Mouse (Mus musculus) ES-E14 (cell line): Measurements from ENCODE around the gene Ankfy1. TPM values are rescaled to one million over a fixed set of nuclear protein-coding genes. Genes with fewer than 3 reads are reported as not detected.

ENCODE experiments used
- DNase-seq: peaks from one replicate; pipeline ENCODE4 v3.0.0-alpha.2; 2013; ENCODE audit warnings: low read depth, low spot score
- H3K27ac ChIP-seq: 2 replicates; pipeline ENCODE4 v1.5.1; 2012; ENCODE audit warnings: low read depth, mild to moderate bottlenecking, low read length, moderate library complexity, mixed read lengths; ENCODE audit not compliant: poor library complexity, insufficient read depth, severe bottlenecking
- H3K36me3 ChIP-seq: 2 replicates; pipeline ENCODE4 v1.6.1; 2012; ENCODE audit warnings: mild to moderate bottlenecking, low read length, moderate library complexity, mixed read lengths; ENCODE audit not compliant: control insufficient read depth, poor library complexity, insufficient read depth, severe bottlenecking
- H3K4me1 ChIP-seq, 2 experiments: fragments of 150-350 bp in 1 of 2; sonication (generic) in 1 of 2; 2 replicates each; pipeline ENCODE4 v1.6.1; 2012; ENCODE audit warnings: low read length in 2 of 2, mild to moderate bottlenecking in 1 of 2, mixed read lengths in 1 of 2; ENCODE audit not compliant: control insufficient read depth in 2 of 2, insufficient read depth in 2 of 2, poor library complexity in 1 of 2
- H3K4me3 ChIP-seq, 2 experiments: fragments of 150-350 bp in 1 of 2; sonication (generic) in 1 of 2; 2 replicates each; pipeline ENCODE4 v1.5.1; 2012; ENCODE audit warnings: low read length in 2 of 2, low read depth in 1 of 2, mild to moderate bottlenecking in 1 of 2, mixed read lengths in 1 of 2; ENCODE audit not compliant: insufficient read depth in 1 of 2, poor library complexity in 1 of 2, severe bottlenecking in 1 of 2
- H3K9ac ChIP-seq: 2 replicates; pipeline ENCODE4 v1.6.1; 2012; ENCODE audit warnings: low read depth, mild to moderate bottlenecking, low read length, mixed read lengths; ENCODE audit not compliant: poor library complexity, insufficient read depth, severe bottlenecking
- H3K9me3 ChIP-seq: fragments of 150-350 bp; sonication (generic); 2 replicates; pipeline ENCODE4 v1.6.1; 2012; ENCODE audit warnings: low read depth, mild to moderate bottlenecking, low read length; ENCODE audit not compliant: control insufficient read depth, insufficient read depth
- CHD2 ChIP-seq: IDR thresholded peaks from 2 replicates; pipeline ENCODE4 v1.6.1; 2014; ENCODE audit warnings: mild to moderate bottlenecking, low read depth, low read length, inconsistent platforms
- HCFC1 ChIP-seq: IDR thresholded peaks from 2 replicates; pipeline ENCODE4 v1.6.1; 2012; ENCODE audit warnings: low read length, inconsistent platforms, borderline replicate concordance; ENCODE audit not compliant: insufficient read depth
- MAFK ChIP-seq: IDR thresholded peaks from 2 replicates; pipeline ENCODE4 v1.6.1; 2014; ENCODE audit warnings: mild to moderate bottlenecking, low read depth, low read length, inconsistent platforms; ENCODE audit not compliant: insufficient read depth
- ZC3H11A ChIP-seq: IDR thresholded peaks from 2 replicates; pipeline ENCODE4 v1.6.1; 2012; ENCODE audit warnings: low read depth, mild to moderate bottlenecking, inconsistent platforms, low read length, borderline replicate concordance
- ZNF384 ChIP-seq: IDR thresholded peaks from 2 replicates; pipeline ENCODE4 v1.6.1; 2012; ENCODE audit warnings: low read depth, low read length, inconsistent platforms
- in situ Hi-C, 2 experiments: fragments of 600-800 bp; cut with MboI; formaldehyde crosslinking; loops; one replicate each; pipeline ENCODE4 v1.15.1; 2025; ENCODE audit warnings: low sequenced_read_pairs in 2 of 2, inconsistent platforms in 1 of 2; ENCODE audit not compliant: unreplicated experiment in 2 of 2
- total RNA-seq: library from RNA; depleted of rRNA; stranded (reverse); fragments of 300-350 nt; gene quantifications from 2 replicates; pipeline ENCODE4 v1.2.3, GENCODE M21; 2012

Ankfy1 gene
- total RNA-seq, 1 experiment = 31.5 TPM

- Histone ChIP-seq H3K4me1 (no peaks in the 10 kb centered on the region), H3K4me3 (no peak overlapping the region), H3K36me3 (no peaks in the 10 kb centered on the region), H3K9me3 (no peaks in the 10 kb centered on the region), H3K27ac (no peak overlapping the region), H3K9ac (no peak overlapping the region)
- TF ChIP-seq ZC3H11A = no peak
- TF ChIP-seq MAFK = no peak
- no peak for TF ChIP-seq HCFC1
- TF ChIP-seq CHD2 = no peak
- no peak for TF ChIP-seq ZNF384
- no peak for DNase-seq
- in situ Hi-C loops = no loop called here
Observed at GRCm38 (mm10) chr11:72723165-72723564, 33.4 kb downstream of the Ankfy1 start.

- Histone ChIP-seq H3K36me3 (no peaks in the 10 kb centered on the region), H3K4me3 (no peak overlapping the region), H3K9ac (no peak overlapping the region), H3K9me3 (no peaks in the 10 kb centered on the region), H3K4me1 (no peaks in the 10 kb centered on the region), H3K27ac (no peak overlapping the region)
- TF ChIP-seq ZNF384 (no peak), ZC3H11A (no peak), CHD2 (no peak), MAFK (no peak), HCFC1 (no peak)
- in situ Hi-C loops = no loop called here
- no peak for DNase-seq
Observed at GRCm38 (mm10) chr11:72723871-72724270, 34.1 kb downstream of the Ankfy1 start.

DNA sequence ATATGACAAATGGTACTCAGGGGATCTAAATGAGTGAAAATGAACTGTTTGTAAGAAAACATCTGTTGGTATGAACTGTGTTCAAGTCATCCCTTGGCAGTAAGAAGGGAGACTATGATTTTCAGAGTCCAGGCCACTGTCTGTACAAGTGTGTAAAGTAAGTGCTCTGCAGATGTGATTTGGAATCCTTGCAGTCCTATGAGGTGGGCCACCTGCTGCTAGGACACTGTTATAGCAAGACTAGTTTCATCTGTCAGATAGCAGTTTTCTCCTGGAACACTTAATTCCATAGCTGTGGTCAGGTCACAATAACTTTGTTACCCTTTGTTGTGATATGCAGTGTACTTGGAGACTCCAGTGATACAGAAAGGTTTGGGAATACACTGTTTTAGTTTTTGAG lies 36.2 kb downstream of the Ankfy1 start:
- Histone ChIP-seq H3K9ac (no peak overlapping the region), H3K4me3 (no peak overlapping the region), H3K4me1 (no peaks in the 10 kb centered on the region), H3K9me3 (no peaks in the 10 kb centered on the region), H3K27ac (no peak overlapping the region), H3K36me3 (peaks cover 5% of the 10 kb centered on the region)
- DNase-seq = no peak
- in situ Hi-C loops = no loop called here
- TF ChIP-seq HCFC1 (no peak), CHD2 (no peak), ZNF384 (no peak), ZC3H11A (no peak), MAFK (no peak)

GRCm38 (mm10) chr11:72733736-72734135 lies 43.9 kb downstream of the Ankfy1 start:
- H3K9ac ChIP-seq = no peak overlapping the region
- TF ChIP-seq HCFC1 = no peak
- no peak for TF ChIP-seq MAFK
- no peak for TF ChIP-seq ZC3H11A
- no peak for TF ChIP-seq ZNF384
- TF ChIP-seq CHD2 = no peak
- peaks cover 2 to 5% of the 10 kb centered on the region in 2 experiments; a peak in 2 of 4 replicates for H3K4me1 ChIP-seq
- peaks cover 13% of the 10 kb centered on the region for H3K36me3 ChIP-seq
- no peak overlapping the region for H3K27ac ChIP-seq
- H3K4me3 ChIP-seq = no peak overlapping the region
- in situ Hi-C loops = loop anchor here in 1 of 2 experiments (10.0 kb wide), 1 partner anchor 159 kb away; no protein-coding TSS in a partner anchor
- H3K9me3 ChIP-seq = no peaks in the 10 kb centered on the region
- no peak for DNase-seq
